Mouse (Mus musculus): Measurements from ENCODE around the gene Mamld1. TPM values are rescaled to one million over a fixed set of nuclear protein-coding genes. Genes with fewer than 3 reads are reported as not detected.
A peak's percentile ranks its signal among the peaks of the same experiment; 100 is the strongest.

Gene Mamld1
- total RNA-seq, 2 experiments from 2014 or later: 26.3 to 29.9 TPM

DNA sequence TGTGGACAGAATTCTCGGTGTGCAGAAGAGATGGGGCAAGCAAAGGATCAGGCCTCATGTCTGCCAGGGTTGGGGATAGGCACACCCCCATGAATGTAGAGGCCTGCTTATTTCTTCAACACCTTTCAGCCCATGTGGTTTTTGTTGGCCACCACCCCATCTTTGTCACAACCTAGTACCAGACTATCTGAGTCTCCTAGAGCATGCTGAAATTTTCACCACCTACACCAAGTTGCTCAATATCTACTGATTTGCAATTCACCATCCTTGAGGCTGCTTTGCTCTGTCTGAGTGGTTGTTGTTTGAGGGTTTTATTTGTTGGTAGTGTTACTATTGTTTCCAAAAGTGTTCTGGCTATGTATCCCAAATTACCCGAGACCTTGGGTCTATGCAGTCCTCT is 91.3 kb downstream of the Mamld1 start:
- DNase-seq: no peak

DNA sequence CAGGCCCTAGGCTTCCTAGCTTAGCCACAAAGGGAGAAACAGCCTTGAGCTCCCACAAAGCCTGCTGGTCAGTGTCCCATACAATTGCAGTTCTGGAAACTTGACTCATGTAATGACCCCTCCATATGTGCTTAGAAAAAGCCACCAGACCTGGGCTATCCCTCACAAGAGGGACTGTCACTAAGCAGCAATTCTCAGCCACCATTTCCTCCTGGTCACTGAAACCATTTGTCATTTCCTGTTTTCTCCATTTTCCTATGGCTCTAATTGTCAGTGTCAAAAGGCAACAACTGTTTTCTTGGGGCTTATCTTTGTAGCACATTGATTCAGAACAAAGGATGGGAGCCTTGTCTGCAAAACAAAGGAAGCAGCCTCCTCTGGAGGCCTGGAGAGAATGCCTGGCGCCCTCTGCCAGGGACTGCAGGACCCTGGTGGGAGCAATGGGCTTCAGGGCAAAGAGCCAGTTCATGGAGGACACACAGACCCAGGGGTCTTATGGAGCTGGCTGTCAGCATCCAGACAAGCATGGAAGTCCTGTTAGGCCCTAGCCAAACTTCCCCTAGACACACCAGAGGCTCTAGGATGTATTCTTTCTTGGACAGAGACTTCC is 99.5 kb downstream of the Mamld1 start:
- DNase-seq: no peak

GRCm38 (mm10) chrX:71150551-71151001 is 100.5 kb downstream of the Mamld1 start:
- DNase-seq: peak; percentile 24 to 31

GRCm38 (mm10) chrX:71181526-71181925 is 131.5 kb downstream of the Mamld1 start:
- no peak for DNase-seq

GRCm38 (mm10) chrX:71183671-71184070 is 133.6 kb downstream of the Mamld1 start:
- no peak for DNase-seq

GRCm38 (mm10) chrX:71186396-71186795 is 136.3 kb downstream of the Mamld1 start:
- no peak for DNase-seq

- DNase-seq: no peak
These were observed 154.7 kb downstream of the Mamld1 start for GRCm38 (mm10) chrX:71204776-71205175.

Other genes with a start within 250 kb of the Mamld1 start
- 1 to 10 TPM; 6.8 to 8.4 TPM for gene Mtm1, start 160.5 kb downstream of the Mamld1 start, total RNA-seq (2021)